Comparison of ENCODE assay signal across 9 mouse cellular contexts in genomic region chr3:103967231-103967630, GRCm38 (mm10). TPM values are rescaled to one million over a fixed set of nuclear protein-coding genes. Genes with fewer than 3 reads are reported as not detected.
A peak's percentile ranks its signal among the peaks of the same experiment; 100 is the strongest.
DNase-seq lines count a peak whose midpoint lies in the region; ATAC-seq lines count a peak whose summit lies in the region.
"Had no signal": no experiment of that assay in that cellular context is flagged by ENCODE, and none has a peak within 500 bp of the region (broad histone marks: within the 10 kb centered on the region; RNA-seq: fewer than 3 reads in every experiment).

No protein-coding gene starts in this region.

- peak overlapping the region; percentile 89 for H3K27ac ChIP-seq in liver, embryonic 12.5 days

- peak overlapping the region; percentile 82 for H3K4me3 ChIP-seq in liver, embryonic 12.5 days

- H3K4me2 ChIP-seq in liver, embryonic 12.5 days = peak overlapping the region; percentile 95

- peaks cover 31% of the 10 kb centered on the region for H3K36me3 ChIP-seq in liver, embryonic 12.5 days

- no peaks in the 10 kb centered on the region for H3K9me3 ChIP-seq in liver, embryonic 12.5 days (replicated peaks)

- ATAC-seq in liver, embryonic 12.5 days = no peak
- no peak for ATAC-seq in granulocyte monocyte progenitor cell, adult 5-6 weeks (replicated peaks; ENCODE audit: poor library complexity, severe bottlenecking)

- peak; percentile 3 for DNase-seq in embryo, embryonic 11 days
- DNase-seq in embryo, embryonic 10.5 days (ENCODE audit: low spot score) = no peak
- DNase-seq in retina, postnatal 1 day = peak; percentile 2
- no peak for DNase-seq in retina, embryonic 14.5 days (ENCODE audit: low spot score)
- DNase-seq in cerebellum, adult 11 months = no peak
- no peak for DNase-seq in B cell, adult 2 months
- DNase-seq: kidney, postnatal 25 days had no signal

- H3K4me1 ChIP-seq in liver, embryonic 12.5 days = peaks cover 23% of the 10 kb centered on the region

- 15% methylated on average over 2 of the region's 2 CpGs for WGBS in liver, embryonic 12.5 days (ENCODE audit: insufficient replicate concordance)

- H3K27me3 ChIP-seq in liver, embryonic 12.5 days (replicated peaks) = no peaks in the 10 kb centered on the region

- H3K9ac ChIP-seq in liver, embryonic 12.5 days = peak overlapping the region; percentile 92

RNA-seq across cellular contexts. Expression of gene Phtf1, which starts 0.7 kb away (rescaled TPM):
- 13.2 TPM in 2 replicates for polyA plus RNA-seq in liver, embryonic 12.5 days (2016; fragmentation: Nextera tagmentation; extraction: Ambion mirVana)
- 13.8 and 17.9 TPM in 2 replicates for total RNA-seq in granulocyte monocyte progenitor cell, adult 5-6 weeks (2014; fragmentation: Nextera tagmentation)
- 26.1 and 33.4 TPM in 2 replicates for total RNA-seq in granulocyte monocyte progenitor cell, adult 5-6 weeks (2017)

RNA-seq across cellular contexts. Expression of gene Rsbn1, which starts 53.3 kb away (rescaled TPM):
- polyA plus RNA-seq in liver, embryonic 12.5 days (2016; fragmentation: Nextera tagmentation; extraction: Ambion mirVana) = 6.7 and 7.2 TPM in 2 replicates
- 30.6 and 37.7 TPM in 2 replicates for total RNA-seq in granulocyte monocyte progenitor cell, adult 5-6 weeks (2014; fragmentation: Nextera tagmentation)
- 59.6 and 63.9 TPM in 2 replicates for total RNA-seq in granulocyte monocyte progenitor cell, adult 5-6 weeks (2017)

Comparison
In these comparisons a context has a peak if more than half of its experiments do, and no peak if none do; other contexts are left out.
1. DNase-seq: peak in embryo, embryonic 11 days (single experiment) and retina, postnatal 1 day (single experiment); none in embryo, embryonic 10.5 days (single experiment), retina, embryonic 14.5 days (single experiment), cerebellum, adult 11 months (single experiment) and B cell, adult 2 months (0 of 2).